Mouse (Mus musculus) urinary bladder, postnatal 14 days (tissue): ENCODE data around the gene Slc25a5.
"Not testable (repeated sequence)": the region's sequence is repeated elsewhere in the genome, so short reads cannot be mapped to it uniquely, and the experiment has no call there.

Experiments
- DNase-seq: peaks from one replicate; pipeline ENCODE4 v3.0.0; 2021; ENCODE audit warnings: low spot score

Slc25a5 gene

DNA sequence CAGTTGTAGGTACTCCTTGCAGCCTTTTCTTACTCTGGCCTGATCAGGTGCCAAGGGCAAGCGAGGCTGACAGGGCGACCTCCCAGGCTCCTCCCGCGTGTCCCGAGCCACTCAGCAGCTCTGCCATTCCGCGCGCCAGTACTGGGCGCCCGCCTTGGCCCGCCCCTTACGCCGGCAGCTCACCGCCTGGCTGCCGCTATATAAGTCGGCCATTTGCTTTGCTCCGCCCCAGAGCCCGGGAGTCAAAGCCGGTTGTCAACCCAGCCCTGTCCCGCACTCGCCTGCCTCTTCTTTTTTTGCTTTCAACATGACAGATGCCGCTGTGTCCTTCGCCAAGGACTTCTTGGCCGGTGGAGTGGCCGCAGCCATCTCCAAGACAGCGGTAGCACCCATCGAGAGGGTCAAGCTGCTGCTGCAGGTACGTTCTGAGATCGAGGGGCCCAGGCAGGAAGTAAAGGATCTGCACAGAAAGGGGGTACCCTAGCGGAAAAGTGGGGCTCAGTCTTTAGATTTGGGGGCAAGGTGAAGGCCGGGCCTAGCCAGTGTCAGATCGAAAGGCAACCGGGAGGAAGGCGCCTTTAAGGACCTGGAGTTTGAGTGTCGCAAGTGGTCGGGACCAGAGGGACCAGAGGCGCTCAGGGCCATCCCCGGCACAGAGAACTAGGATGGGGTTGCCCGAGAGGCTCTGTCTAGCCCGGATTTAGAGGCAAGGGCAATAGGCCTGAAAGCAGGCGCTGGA is at the start of gene Slc25a5:
Gene Slc25a5 (plus strand): TSS at position 228 of the 739 bp plus-strand sequence.
- peak; percentile 84 for DNase-seq

DNA sequence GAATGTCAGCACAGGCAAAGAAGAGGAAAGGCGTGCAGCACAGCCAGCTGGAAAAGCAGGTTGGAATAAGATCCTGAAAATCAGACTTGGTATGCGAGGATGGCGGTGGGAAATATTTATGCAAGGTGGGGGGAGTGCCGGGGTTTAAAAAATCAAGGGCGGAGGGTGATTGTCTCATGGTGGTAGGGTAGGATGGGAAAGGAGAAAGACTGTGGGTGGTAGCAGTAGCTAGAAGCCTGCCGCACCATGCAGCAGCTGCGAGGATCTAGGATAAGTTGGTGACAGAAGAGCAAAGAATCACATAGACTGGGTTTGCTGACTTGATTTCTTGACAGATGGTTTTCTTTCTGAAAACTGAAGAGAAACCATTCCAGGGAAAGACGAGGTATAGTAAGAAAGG is 48.7 kb upstream of the Slc25a5 start:
- no peak for DNase-seq

DNA sequence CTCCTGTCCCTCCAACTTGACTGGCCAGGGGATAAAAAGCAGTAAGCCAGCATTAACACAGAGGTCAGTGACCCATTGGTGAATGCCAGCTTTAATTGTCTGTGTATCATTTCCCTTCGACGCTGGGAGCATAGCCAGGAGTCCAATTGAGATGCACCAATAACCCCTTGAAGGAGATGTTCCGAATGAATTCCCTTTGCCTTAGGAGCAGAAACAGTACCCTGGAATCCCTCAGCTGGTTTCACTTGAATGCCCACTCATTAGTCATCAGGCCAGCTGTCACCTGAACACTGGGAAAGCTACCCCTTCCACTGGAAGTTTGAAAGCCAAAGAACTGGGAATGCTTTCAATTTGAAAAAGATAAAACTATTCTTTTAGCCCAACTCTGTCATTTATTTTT is 46.9 kb upstream of the Slc25a5 start:
- no peak for DNase-seq

DNA sequence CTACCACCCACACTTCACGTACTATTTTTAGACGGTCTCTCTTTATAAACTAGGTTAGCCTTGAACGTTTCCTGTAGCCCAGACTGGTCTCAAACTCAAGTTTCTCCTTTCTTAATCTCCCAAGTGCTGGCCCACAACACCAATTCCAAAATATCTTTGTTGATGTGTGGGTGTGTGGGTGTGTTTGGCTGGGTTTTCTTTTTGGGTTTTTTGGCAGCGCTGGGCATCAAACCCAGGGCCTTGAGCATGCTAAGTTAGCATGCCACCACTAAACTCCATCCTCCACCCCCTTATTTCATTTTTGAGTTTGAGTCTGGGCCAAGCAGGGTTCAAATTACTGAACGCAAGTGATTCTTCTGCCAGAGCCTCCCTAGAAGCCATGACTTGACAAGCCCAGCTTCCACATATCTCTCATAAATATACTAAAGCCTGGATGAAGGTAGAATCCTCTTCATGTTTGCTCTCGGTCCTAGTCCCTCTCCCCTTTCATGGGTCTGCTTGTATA is 46.1 kb upstream of the Slc25a5 start:
- no peak for DNase-seq

DNA sequence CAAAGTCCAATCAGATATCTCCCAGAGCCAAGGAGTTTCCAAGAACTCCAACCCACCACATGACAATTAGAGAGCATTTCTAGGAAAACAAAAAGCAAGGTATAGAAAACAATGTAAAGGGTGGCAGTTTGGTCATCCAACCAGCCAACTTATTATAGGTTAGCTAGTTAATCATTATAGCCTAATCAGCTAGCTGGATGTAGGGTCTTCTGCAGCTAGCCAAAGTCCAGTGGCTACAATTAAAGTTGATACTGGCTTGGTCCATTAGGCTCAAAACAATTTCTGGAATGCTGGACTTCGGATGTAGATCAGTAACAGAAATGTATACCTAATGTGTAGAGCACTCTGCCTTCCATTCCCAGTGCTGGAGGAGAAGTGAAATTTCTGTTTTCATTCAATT is 44.9 kb upstream of the Slc25a5 start:
- DNase-seq = no peak

DNA sequence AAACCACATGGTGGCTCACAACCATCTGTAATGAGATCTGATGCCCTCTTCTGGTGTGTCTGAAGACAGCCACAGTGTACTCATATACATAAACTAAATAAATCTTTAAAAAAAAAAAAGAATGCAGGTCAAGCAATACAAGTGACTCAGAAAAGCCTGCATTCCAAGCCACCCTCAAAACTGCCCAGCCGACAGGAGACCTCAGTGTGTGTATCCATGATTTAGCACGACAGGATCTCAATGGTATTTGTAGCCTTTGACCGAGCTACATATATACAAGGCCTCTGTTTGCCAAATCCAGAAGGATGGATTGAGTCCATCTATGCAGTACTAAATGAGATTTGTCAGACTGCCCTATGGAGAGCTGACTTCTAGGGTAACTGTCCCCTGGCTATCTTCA is 42.9 kb upstream of the Slc25a5 start:
- no peak for DNase-seq

DNA sequence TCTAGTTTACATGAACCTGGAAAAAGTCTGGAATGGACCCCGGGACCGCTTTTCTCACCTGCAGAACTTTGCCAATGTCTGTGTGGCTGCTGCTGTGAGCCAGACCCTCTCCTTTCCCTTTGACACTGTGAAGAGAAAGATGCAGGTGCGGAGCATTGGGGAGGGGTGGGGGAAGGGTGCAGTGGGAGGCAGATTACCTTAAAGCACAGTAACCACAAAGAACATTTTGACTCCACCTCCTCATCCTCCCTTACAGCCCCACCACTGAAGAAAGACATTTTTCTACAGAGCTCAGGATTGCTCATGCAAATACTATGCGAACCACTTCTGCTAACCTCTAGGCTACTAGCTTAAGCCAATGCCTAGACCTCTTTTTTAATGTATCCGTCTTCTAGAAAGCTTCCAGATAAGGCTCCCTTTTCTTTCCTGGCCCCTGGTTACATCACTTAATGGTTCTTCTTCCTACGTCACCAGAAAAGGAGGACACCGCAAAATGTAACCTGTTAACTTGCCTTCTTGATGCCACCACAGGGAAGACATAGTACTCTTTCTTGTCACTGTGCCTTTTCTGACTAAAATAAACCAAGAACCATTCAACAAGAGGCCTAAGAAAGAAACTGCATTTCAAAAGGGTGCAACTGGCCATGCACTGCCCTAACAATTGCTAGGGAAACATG is 37.5 kb upstream of the Slc25a5 start:
- no peak for DNase-seq

DNA sequence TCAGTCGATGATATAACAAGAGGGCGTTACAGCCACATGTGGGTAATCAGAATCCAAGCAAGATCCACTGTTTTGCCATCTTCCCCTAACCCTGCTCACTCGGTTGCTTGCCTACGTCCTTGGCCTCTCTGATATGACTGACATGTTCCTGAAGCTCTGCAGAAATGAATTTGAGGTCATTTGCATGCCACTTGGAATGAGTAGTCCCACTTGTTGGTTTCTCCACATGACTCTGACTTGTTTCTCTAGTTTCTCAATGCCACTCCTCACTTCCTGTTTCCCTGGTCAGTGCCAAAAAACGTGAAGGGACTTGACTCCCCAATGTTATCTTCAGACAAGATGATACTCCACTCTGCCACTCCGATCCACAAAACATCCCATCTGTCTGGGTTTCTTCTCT is 36.9 kb upstream of the Slc25a5 start:
- DNase-seq = no peak

DNA sequence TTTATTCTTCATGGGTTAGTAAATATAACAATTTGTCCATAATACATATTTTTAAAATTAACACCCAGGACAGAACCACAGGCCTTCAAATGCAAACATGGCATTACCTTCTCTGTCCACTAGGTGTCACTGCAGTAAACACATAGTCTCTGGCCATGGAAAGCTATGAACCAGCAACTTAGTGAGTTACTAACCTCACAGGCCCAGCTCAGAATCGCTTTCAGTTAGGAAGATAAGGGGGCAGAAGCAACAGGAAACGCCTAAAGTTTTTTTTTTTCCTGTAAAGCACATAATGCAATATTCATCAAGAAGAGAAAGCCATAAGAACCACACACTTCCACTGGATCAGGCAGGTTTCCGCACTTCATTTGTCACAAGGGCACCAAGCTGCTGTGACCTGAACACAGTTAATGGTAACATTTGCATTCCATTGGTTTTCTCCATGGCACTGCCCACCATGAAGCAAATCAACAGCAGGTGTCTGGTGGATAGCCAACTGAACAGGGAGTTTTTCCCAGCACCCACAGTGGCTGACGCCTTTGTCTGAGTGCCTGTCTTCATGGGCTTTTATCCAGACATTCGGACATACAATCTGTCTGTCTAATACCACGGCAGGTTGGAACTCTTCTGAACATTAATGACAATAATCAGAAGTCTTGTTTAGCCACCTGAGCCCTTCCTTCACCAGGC is 34.4 kb upstream of the Slc25a5 start:
- DNase-seq = peak; percentile 41

DNA sequence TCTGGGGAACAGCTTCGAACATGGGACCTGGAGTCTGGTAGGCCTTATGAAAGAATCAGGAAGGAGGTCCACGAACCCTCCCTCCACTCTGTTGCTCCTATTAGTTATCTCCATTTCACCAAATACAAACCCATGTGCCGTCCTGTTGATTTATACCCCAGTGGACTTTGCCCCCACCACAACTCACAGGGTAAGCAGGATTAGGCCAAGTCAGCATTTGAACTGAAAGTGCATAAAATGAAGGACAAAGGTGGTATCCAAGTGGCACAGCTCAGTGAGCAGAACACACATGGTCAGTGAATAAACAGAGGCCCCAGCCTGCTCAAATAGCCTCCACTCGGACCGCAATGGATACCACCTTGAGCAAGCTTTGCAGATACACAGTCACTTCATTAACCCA is 33.2 kb upstream of the Slc25a5 start:
- no peak for DNase-seq

DNA sequence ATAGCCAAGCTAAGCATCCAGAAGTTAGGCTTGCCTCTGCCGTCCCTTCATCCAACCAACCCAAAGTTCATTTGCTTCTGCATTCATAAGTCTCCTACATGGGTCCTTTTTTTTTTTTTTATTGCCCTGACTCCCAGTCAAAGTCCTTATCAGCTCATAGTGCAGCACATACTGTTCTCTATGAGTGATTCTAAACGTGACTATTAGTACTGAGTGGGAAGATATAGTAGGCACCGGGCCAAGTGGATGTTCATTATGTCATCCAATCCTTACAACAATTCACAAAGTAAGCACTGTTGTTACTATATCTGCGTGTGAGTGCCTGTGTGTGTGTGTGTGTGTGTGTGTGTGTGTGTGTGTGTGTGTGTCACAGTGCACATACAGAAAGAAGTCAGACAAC is 32.6 kb upstream of the Slc25a5 start:
- peak; percentile 4 for DNase-seq

DNA sequence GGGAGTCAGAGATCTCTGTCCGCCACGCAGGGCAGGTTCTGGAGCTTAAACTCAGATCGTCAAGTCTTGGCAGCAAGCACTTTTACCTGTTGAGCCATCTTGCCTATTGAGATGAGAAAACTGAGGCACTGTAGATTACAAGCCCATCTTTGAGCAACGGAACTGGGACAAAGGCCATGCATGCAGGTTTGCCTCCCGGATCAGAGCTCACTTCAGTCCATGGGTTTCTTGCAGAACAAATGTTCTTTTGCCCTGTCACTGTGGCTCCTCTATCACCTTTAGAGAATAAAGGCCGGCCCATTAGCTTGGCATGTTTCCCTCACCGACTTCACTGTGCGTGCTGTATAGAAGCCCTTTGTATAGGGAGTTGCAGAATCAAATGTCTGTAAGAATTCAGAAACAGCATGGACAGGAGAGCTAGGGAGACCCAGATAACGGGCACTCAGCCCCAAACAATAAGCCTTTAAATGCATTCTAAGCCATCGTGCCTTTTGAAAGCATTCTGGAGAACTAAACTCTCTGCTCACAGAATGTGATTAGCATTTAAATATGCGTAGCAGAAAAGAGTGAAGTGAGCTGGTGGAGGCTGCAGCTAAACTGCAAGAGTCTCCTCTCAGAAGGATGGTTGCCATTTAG is 32.0 kb upstream of the Slc25a5 start:
- DNase-seq = no peak

DNA sequence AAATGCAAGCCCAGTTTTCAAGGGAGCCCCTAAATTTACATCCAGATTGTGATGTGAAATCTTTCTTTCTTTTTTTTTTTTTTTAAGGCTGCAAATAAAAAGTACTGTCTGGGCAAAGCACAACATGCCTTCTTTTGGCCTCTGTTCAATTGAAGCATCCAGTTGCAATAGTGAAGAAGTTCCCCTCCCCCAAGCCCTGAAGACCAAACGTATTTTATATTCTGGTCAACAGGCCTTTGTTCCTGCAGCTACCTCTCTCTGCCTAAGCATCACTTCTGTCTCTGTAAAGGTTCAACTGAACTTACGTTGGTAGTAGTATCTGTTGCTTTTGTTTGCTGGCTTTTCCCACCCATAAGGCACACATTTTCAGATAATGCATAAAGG is 31.5 kb upstream of the Slc25a5 start:
- DNase-seq = no peak

DNA sequence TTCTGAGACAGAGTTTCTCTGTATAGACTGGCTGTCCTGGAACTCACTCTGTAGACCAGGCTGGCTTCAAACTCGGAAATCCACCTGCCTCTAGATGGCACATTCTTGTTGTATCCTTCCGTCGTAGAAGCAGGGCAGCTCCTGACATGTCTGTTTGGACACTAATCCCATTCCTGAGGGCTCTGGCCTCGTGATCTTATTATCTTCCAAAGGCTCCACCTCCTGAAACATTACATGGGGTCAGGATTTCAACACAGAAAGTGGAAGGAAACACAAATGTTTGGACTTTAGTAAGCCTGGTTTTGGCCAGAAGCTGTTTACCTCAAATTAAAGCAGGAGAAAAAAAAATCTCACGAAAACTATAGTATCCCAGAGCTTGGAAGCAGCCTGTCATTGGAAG is 28.1 kb upstream of the Slc25a5 start:
- DNase-seq = no peak

DNA sequence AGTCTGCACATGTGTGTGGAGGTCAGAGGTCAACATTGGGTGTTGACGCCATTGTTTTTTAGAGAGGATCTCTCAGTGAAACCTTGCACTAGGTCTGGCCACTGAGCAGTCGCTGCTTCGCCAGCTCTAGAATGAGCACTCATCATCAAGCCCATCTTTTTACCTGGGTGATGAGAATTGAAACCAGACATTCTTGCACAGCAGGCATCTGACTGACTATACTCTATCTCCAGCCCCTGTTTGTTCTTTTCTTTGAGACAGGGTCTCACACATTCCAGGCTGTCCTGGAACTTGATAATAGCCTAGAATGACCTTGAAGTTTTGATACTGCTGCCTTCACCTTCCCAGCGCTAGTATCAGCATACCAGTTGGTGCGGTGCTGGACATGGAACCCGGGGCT is 22.9 kb upstream of the Slc25a5 start:
- no peak for DNase-seq

DNA sequence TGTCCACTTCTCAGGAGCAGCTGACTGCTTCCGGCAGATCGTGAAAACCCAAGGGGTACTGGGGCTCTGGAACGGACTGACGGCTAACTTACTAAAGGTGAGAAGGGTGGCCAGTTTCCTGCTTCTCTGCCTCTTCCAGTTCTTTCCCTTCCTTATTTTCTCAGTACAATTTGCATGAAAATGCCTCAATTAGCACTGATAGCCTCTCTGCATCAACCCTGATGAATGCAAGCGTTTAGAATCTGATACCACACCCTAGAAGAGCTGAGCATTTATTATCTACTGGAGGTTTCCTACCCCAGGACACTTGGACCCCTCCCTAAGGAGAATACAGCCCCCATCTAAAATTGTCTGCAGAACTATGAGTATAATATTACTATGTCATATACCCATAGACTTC is 19.9 kb upstream of the Slc25a5 start:
- no peak for DNase-seq

DNA sequence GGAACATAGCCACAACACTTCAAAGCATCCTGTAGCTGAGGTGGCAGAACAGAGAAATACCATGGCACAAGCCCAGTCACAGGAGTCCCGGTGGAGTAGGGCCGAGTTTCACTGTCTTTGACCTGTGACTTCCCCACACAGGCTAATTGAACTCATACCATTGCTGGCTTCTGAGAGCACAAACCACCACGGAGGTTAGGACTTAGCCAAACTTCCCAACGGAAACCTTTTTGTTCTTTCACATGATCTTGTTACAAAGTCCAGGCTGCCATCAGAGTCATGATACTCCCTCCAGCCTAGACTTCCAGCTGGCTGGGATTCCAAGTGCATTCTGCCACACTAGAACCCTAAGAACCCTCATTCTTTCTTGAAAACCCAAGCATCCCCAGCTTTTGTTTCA is 17.8 kb upstream of the Slc25a5 start:
- no peak for DNase-seq

DNA sequence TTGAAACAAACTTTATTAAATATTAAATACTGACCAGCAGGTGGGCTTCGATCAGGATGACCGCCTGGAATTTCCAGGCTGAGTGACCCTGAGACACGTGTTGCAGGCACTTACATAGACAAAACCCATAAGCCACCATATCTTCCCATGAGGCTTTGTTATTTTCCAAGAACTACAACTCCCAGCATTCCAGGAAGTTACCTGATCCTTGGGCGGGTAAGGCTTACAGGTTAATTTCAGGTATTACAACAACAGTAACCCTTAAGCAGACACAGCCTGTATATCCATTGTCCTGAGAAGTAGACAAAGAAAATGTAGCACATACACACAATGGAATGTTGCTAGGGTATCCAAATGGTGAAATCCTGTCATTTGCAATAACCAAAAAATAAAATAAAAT is 6.1 kb upstream of the Slc25a5 start:
- no peak for DNase-seq

DNA sequence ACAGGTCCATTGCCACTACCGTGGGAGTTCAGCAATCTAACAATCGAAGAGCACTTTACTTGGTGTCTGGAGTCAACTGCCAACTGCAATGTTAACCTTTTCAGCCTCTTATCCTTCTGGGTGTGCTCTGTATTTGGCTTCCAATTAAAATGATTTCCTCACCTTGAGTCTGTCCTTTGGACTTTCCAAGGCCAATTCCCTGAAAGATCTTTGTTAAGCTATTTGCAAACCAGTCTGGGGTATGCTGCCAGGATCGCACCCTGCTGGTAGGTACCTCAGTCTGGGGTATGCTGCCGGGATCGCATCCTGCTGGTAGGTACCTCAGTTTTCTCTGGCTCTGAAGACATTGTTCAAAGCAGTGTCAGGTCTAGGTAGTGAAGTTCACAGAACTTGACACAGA is 880 bp upstream of the Slc25a5 start:
- DNase-seq = no peak

DNA sequence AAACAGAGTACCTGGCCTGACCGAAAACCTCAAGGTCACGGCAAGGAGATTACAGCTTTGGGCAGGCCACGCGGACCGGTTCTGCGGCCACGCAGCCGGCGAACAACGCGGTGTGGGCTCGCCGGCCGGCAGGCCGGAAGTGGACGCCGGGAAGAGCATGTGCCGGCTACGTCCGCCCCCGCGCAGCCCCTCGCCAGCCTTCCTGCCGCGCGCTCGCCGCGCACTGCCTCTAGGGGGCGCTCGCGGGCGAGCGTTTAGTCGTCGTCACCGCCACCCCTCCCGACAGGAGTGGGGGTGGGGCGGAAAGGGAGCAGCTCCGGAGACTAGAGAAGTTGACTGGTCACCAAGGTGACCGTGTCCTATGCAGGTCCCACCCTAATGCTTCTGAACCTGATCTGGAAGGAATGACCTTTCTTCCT is 721 bp downstream of the Slc25a5 start:
- peak; percentile 78 for DNase-seq

DNA sequence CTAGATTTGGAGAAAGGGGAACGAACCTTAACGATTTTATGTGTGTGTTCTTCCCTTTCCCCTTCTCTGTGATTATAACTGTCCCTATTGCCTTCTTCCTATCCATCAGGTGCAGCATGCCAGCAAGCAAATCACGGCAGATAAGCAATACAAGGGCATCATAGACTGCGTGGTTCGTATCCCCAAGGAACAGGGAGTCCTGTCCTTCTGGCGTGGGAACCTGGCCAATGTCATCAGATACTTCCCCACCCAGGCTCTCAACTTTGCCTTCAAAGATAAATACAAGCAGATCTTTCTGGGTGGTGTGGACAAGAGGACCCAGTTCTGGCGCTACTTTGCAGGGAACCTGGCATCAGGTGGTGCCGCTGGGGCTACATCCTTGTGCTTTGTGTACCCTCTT is 1.3 kb downstream of the Slc25a5 start:
- DNase-seq = not testable (repeated sequence)

DNA sequence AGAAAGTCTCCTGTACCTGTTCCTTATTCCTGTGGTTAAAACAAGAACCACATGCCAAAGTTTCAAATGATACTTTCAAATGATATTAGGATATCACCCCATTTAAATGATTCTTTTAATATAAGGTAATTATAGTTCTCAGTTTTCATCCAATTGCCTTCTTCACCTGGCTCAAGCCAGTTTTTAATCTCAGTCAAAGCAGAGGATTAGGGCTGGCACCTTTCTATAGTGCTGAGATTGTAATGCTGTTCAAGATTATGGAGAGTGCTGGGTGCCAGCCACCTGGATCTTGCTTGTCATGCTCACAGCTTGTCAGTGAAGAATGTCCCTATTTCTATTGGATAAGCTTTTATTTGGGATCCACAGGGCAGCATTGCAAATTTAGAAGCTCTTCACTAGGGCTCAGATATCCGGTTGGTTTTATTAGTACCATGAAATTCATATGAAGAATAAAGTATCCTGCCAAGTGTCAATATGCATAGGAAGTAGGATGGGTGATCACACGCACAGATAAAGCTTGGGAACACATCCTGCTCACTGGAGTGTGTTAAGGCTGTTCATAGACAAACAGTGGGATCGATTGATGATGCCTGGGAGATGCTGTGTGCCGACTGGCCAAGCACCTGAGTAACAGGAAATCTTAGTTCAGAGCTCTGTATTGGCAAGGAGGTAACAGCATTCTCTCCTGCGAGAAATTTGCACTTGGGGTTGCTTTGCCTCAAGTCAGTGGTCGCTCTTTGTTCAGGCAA is 3.9 kb downstream of the Slc25a5 start:
- DNase-seq = no peak
